Mouse (Mus musculus) left cerebral cortex, adult 9 months (tissue): ENCODE measurements at regions not wholly inside any gene's neighbourhood (a gene's known extent, or its start where the extent isn't known, plus 50 kb on each side); places are given as distances from the start of the nearest gene placed in this dataset.

ENCODE experiments used
- DNase-seq, 2 experiments: peaks; one replicate each; pipeline ENCODE4 v3.0.0; 2022; ENCODE audit warnings: low spot score in 2 of 2

DNA sequence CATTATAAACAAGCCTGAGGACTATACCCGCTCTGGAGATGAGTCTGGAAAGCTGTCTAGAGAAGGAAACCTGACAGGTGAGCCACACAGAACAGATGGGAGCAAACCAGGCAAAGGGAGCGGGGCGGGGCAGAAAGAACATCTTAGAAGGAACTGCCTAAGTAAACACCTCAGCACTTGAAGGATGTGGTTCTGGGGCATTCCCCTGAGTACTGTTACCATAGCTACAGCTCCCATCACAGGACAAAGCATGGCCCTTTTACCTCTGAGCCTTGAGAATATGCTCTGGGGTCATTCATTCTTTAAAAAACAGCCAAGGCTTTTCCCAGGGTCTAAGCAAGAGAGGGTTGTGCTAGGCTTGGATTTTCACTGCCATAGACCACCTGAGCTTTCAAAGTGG, 127.6 kb downstream of the Rpap3 start:
- DNase-seq = no peak

GRCm38 (mm10) chr15:97577196-97577595, 128.4 kb downstream of the Rpap3 start:
- no peak for DNase-seq

DNA sequence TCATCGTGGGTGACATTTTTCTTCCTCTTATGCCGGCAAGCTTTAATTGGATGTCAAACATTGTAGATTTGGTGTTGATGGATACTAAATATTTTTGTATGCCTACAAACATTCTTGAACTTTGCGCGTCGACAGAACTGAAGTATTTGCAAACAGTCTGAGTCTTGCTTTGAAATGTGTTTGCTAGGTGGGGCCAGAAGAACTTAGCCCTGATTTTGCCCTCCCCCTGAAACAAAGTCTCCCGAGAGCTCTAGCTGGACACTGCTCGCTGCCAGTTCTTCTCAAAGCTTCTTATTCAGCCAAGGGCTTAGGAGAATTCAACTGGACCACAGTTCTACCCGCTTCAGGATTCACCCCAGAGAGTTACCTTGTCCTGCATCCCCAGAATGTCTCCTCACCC, 133.0 kb downstream of the Rpap3 start:
- no peak for DNase-seq

DNA sequence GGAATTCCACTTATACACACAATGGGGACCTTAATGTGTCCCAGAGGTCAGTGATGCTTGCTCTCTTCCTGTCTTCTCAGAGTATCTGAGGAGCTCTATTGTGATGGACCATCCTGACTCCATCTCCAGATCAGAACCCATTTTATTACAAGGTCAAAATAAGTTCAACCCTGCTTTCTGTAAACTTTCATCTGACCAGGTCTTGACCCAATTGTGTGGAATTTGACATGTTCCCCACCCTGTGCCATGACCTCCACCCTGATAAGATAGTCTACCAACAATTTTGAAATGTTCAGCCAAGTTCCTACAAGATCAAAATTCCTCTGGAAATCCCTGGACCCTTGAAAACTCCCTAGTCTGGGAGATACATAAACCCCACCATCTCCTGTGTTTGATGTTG, 133.7 kb downstream of the Rpap3 start:
- DNase-seq = no peak

DNA sequence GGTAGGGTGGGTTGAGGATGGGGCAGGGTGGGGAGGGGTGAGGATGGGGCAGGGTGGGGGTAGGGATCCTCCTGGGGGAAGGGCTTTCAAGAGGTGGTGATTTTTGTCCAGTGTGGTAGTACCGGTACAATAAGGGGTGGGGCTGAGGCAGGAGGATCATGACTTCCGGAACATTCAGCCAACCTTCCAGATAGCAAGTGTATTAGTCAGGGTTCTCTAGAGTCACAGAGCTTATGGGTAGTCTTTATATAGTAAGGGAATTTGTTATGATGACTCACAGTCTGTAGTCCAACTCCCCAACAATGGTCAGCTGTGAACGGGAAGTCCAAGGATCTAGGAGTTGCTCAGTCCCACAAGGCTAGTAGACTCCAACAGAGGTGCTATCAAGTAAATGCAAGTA, 145.5 kb downstream of the Rpap3 start:
- DNase-seq = no peak

GRCm38 (mm10) chr15:97558725-97559124, 146.9 kb downstream of the Rpap3 start:
- DNase-seq = no peak

- DNase-seq = no peak
Measured at GRCm38 (mm10) chr15:97548354-97548753, 157.3 kb downstream of the Rpap3 start.

- DNase-seq = no peak
Measured at GRCm38 (mm10) chr15:97545034-97545433, 160.6 kb downstream of the Rpap3 start.

- no peak for DNase-seq
Measured at GRCm38 (mm10) chr15:97541646-97542045, 164.0 kb downstream of the Rpap3 start.

DNA sequence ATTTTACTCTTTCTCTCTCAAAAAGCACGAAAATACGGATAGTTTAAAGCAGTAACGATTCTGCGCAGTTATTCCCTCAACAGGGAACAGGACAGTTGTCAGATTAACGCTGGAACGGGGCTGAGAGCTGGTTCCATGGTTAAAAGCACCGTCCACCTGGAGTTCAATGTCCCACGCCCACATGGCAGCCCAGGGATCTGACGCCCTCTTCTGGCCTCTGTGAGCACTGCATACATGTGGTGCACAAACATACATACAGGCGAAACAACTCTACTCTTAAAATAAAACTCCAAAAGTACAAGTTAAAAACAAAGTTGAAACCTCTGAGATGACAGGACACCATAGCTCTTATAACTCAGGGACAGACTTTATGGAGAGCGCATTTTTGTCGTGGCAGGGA, 169.5 kb downstream of the Rpap3 start:
- DNase-seq = no peak

- DNase-seq = peak; percentile 12 to 13
Measured at GRCm38 (mm10) chr15:97534878-97535277, 170.7 kb downstream of the Rpap3 start.

DNA sequence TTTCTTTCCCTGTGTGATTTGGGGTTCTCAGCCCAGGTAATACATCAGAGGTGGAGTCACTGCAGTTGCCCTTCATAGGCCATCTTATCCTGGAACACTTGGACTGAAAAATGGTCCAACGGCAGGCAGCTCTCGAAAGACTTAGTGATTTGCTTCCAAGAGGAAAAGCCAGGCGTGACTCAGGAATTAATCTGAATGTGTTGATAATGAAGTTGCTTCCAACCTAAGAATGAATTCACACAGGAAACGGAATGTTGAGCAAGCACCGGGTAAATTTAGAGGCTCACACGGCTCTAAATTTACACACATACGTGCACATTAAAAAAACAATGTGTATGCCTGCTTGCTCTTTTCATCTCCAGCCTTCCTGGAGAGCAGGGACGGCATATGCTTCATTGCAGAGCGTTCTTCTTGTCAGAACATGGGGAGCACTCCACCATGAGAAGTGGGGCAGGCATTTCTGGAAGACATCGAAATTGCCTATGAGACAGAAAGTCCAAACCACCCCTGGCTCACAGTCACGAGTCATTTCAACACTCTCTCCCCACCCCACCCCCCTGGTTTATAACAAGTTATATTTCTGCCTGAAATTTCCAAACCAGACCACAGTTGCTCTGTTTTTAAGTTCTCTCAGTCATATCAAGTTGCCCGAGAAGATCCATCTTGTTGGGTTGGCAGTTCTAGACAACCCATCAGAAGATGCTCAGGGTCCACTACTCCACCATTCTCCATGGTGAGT, 171.9 kb downstream of the Rpap3 start:
- DNase-seq = peak in 1 of 2 experiments; percentile 7

DNA sequence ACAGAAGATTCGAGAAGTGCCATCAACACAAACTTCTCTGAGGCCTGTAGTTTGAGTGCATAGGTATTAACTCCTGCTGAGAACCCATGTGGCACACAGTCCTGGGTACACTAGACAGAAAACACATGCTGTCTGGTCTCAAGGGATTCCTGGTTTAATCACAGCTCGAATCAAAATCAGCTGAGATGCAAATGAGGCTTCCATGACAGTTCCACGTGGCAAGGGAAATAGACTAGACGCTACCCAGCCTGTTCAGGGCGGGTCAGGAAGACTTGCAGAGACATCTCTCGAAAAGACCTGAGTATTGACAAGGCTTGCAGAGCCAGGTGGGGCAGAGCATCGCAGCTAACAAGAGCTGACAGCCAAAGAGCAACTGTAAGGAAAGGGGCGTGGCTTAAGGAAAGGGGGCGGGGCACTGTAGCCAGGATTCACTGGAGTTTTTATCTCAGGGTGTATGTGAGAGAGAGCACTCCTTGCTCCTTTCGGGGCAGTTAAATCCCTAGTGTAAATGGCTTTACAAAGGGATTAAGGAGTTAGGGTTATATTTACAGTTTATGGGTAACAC, 173.2 kb downstream of the Rpap3 start:
- no peak for DNase-seq

DNA sequence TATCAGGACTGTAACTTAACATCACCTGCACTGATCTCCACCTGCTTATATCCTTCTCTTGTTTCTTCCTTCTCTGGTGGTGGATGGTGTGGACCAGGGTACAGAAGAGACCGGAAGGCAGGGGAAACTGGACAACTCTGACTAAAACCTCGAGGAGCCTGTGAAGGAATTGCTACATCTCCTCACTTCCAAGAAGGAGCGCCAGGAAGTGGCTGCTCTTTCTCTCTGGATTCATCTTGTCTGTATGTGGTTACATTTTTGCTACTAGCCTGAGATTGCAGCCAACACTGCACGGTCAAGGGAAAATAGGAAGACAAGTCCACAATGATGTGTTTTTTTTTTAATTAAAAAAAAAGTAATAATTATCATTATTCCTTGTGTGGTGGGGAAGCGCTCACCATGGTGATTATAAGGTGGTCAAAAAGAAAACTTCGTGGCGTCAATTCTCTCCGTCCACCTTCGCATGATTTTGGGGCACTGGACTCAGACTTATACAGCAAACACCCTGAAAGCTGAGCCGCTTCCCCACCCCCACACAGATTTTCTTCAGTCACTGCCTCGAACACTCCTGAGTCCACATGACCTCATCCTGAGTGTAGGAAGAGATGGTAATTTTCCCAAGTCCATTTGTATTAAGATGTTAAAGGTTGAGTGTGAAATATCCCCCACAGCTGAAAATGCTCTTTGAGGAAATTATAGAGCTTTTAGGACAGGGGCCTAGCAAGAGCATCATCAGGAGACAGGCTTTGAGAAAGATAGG, 177.2 kb downstream of the Rpap3 start:
- DNase-seq = no peak

- no peak for DNase-seq
Measured at GRCm38 (mm10) chr15:97520395-97520794, 185.2 kb downstream of the Rpap3 start.

DNA sequence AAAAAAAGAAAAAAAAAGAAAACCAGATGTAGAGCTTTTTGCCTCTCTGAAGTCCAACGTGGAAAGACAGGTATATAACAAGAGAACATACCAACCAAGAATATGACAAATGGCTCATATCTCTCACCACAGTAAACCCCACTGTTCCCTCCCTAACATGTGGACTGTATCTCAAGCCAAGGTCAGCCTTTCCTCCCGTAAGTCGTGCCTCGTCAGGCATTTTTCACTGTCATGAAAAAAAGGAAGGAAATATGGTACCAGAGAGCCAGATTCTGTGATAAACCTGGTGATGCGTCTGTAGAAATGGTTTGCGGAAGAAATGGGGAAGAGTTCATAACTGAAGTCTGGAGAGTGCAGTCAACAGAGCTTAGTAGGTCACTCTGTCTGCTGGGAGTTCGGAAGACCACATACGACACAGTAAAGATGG, 185.7 kb downstream of the Rpap3 start:
- DNase-seq = no peak

GRCm38 (mm10) chr15:97517926-97518325, 187.7 kb downstream of the Rpap3 start:
- DNase-seq = no peak

DNA sequence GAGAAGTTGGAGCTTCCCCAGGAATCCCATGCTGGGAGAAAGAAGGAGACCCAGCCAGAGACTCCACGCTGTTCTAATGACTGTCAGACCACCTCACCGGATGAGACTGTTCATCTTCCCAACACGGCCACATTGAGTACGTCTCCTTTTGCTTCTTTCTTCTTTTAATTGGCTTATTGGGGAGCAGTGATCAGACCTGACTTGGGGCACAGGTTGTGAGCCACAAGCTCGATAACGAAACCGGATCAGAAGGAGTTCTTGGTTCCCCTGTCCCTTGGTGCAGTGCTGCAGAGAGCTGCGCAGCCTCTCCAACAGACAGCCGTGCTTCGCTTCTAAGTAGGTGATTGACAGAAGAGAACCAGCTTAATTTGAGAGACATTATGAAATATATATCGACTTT, 188.4 kb downstream of the Rpap3 start:
- DNase-seq = no peak

DNA sequence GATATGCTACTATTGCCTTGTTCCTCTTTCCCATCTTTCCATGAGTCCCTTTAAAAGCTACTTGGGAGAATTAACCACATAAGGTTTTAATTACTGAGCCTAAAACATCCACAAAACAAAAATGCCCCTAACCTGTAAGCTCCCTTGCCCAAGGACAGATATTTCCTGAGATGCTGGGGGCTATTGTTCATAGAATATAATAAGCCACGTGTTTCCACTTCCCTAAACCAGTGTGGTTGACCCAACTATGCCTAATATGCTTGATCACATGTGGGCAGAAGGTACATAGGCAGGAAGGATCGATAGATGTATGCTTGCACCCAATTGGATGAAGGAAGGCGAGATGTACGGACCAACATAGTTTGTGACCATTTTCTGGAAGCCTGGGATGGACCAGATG, 189.9 kb downstream of the Rpap3 start:
- DNase-seq = no peak

- peak; percentile 15 to 50 for DNase-seq
Measured at GRCm38 (mm10) chr15:97507656-97508306, 197.8 kb downstream of the Rpap3 start.

DNA sequence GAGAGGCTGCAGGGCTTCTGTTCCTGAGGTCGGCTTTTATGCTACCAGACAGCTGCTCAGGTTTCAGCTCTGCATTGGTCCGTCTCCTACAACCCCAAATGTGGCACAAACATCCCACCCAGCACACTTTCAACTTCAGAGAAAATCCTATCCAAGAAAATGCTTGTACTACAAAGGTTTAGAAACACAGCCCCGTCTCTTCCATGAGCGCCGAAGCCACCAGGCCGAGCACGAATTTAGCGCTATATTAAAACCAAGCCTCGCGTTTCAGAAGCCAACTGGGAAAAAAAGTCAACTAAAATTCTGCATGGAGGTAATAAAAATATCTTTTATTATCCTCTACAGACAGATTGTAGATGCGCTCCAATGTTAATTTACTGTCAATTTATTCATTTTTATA, 198.4 kb downstream of the Rpap3 start:
- peak in 1 of 2 experiments; percentile 11 for DNase-seq

DNA sequence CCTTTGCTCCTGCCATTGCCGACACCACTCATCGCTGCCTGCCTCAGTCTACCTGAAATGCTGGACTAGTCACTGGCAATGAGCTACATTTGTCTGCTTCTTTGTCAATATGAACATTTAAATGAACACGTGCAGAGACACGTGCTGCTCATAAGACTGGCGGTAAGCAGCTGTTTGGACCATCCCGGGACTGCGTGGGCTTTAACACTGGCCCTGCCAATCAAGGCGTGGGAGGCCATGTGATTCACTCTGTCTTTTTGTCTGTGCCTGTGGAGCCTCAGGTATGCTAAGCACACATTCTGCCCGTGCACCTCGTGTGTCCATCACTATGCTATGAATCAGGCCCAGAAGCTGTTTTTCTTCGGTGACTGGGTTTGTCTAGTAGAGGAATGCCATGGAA, 199.9 kb downstream of the Rpap3 start:
- DNase-seq = peak; percentile 11 to 75
